Mouse (Mus musculus): Measurements from ENCODE around the gene Gm37240.

The Gm37240 gene

GRCm38 (mm10) chr3:85679312-85679933 lies 207.9 kb downstream of the Gm37240 start:
- no peak for DNase-seq

- DNase-seq = no peak
Observed at GRCm38 (mm10) chr3:85677952-85678351, 209.4 kb downstream of the Gm37240 start.

GRCm38 (mm10) chr3:85677133-85677532 lies 210.2 kb downstream of the Gm37240 start:
- no peak for DNase-seq

- DNase-seq = no peak
Observed at GRCm38 (mm10) chr3:85669844-85670243, 217.5 kb downstream of the Gm37240 start.

- DNase-seq = no peak
Observed at GRCm38 (mm10) chr3:85667683-85668082, 219.6 kb downstream of the Gm37240 start.

- no peak for DNase-seq
Observed at GRCm38 (mm10) chr3:85666736-85667135, 220.6 kb downstream of the Gm37240 start.

GRCm38 (mm10) chr3:85666166-85666565 lies 221.2 kb downstream of the Gm37240 start:
- DNase-seq = no peak

- peak; percentile 60 to 68 for DNase-seq
Observed at GRCm38 (mm10) chr3:85664591-85665171, 222.6 kb downstream of the Gm37240 start.

GRCm38 (mm10) chr3:85663826-85664225 lies 223.5 kb downstream of the Gm37240 start:
- DNase-seq = no peak

- no peak for DNase-seq
Observed at GRCm38 (mm10) chr3:85661926-85662813, 225.1 kb downstream of the Gm37240 start.

GRCm38 (mm10) chr3:85659681-85660080 lies 227.6 kb downstream of the Gm37240 start:
- DNase-seq = peak; percentile 50 to 65

- peak; percentile 37 to 46 for DNase-seq
Observed at GRCm38 (mm10) chr3:85655538-85655937, 231.8 kb downstream of the Gm37240 start.

- no peak for DNase-seq
Observed at GRCm38 (mm10) chr3:85652727-85653665, 234.3 kb downstream of the Gm37240 start.

GRCm38 (mm10) chr3:85649176-85649575 lies 238.1 kb downstream of the Gm37240 start:
- DNase-seq = peak; percentile 68 to 80

GRCm38 (mm10) chr3:85645517-85646004 lies 241.8 kb downstream of the Gm37240 start:
- no peak for DNase-seq

GRCm38 (mm10) chr3:85644814-85645213 lies 242.5 kb downstream of the Gm37240 start:
- DNase-seq = no peak

GRCm38 (mm10) chr3:85641751-85642150 lies 245.6 kb downstream of the Gm37240 start:
- DNase-seq = no peak

- DNase-seq = no peak
Observed at GRCm38 (mm10) chr3:85636716-85637447, 250.4 kb downstream of the Gm37240 start.

- no peak for DNase-seq
Observed at GRCm38 (mm10) chr3:85635591-85635990, 251.7 kb downstream of the Gm37240 start.

GRCm38 (mm10) chr3:85635126-85635419 lies 252.2 kb downstream of the Gm37240 start:
- DNase-seq = no peak

- DNase-seq = no peak
Observed at GRCm38 (mm10) chr3:85634389-85635125, 252.8 kb downstream of the Gm37240 start.
